Mouse (Mus musculus) heart, postnatal 0 days (tissue): ENCODE measurements around the gene Abcf3. TPM values are rescaled to one million over a fixed set of nuclear protein-coding genes. Genes with fewer than 3 reads are reported as not detected.

Experiments
- ATAC-seq: fragments of 200-750 bp; cut with Nextera tagmentation; 2 replicates; pipeline ENCODE4 v1.8.0; 2017; ENCODE audit warnings: low read depth, moderate number of reproducible peaks, moderate library complexity; ENCODE audit not compliant: insufficient read depth
- DNase-seq: peaks from one replicate; pipeline ENCODE4 v3.0.0-alpha.2; 2016; ENCODE audit warnings: low spot score
- H3K27ac ChIP-seq: fragments of 300-500 bp; sonication (generic); 2 replicates; pipeline ENCODE4 v1.5.1; 2014; ENCODE audit warnings: low read depth, mild to moderate bottlenecking
- H3K27me3 ChIP-seq: fragments of 300-500 bp; sonication (generic); 2 replicates; pipeline ENCODE4 v1.6.1; 2014; ENCODE audit warnings: low read length, mixed read lengths; ENCODE audit not compliant: control insufficient read depth, insufficient read depth
- H3K36me3 ChIP-seq: fragments of 300-500 bp; sonication (generic); replicated peaks from 2 replicates; pipeline ENCODE4 v1.6.1; 2014; ENCODE audit warnings: low read length, mixed read lengths; ENCODE audit not compliant: control insufficient read depth, insufficient read depth
- H3K4me1 ChIP-seq: fragments of 300-500 bp; sonication (generic); 2 replicates; pipeline ENCODE4 v1.6.1; 2014; ENCODE audit warnings: antibody characterized with exemption; ENCODE audit not compliant: control insufficient read depth, insufficient read depth
- H3K4me2 ChIP-seq: fragments of 300-500 bp; sonication (generic); 2 replicates; pipeline ENCODE4 v1.6.1; 2014; ENCODE audit warnings: low read depth, mild to moderate bottlenecking, low read length, moderate library complexity
- H3K4me3 ChIP-seq: fragments of 300-500 bp; sonication (generic); 2 replicates; pipeline ENCODE4 v1.5.1; 2014; ENCODE audit warnings: low read depth, low read length
- H3K9ac ChIP-seq: fragments of 300-500 bp; sonication (generic); replicated peaks from 2 replicates; pipeline ENCODE4 v1.6.1; 2014; ENCODE audit warnings: low read depth, low read length, mixed read lengths
- H3K9me3 ChIP-seq: fragments of 300-500 bp; sonication (generic); replicated peaks from 2 replicates; pipeline ENCODE4 v1.6.1; 2016; ENCODE audit warnings: low read length; ENCODE audit not compliant: control insufficient read depth
- CTCF ChIP-seq: IDR thresholded peaks from 2 replicates; pipeline ENCODE4 v1.5.1; 2016; ENCODE audit warnings: antibody characterized with exemption, control low read depth, low read depth
- EP300 ChIP-seq: IDR thresholded peaks from 2 replicates; pipeline ENCODE4 v1.6.1; 2016; ENCODE audit warnings: antibody characterized with exemption, low read depth
- WGBS: fragments of 180-500 bp; shearing (Covaris S2); extraction: QIAGEN DNeasy Blood & Tissue Kit; methylation state at CpG from one replicate; pipeline ENCODE4 v1.1.7; 2014; 5-methylcytosine and 5-hydroxymethylcytosine counted together
- polyA plus RNA-seq: library from polyadenylated mRNA; unstranded; fragments of >200 nt; fragmentation: Nextera tagmentation; extraction: Ambion mirVana; gene quantifications from 2 replicates; pipeline ENCODE4 v1.2.1, GENCODE M21; 2015
- total RNA-seq: library from RNA; depleted of rRNA; stranded (reverse); fragments of >200 nt; gene quantifications from 2 replicates; pipeline ENCODE4 v1.2.3, GENCODE M21; 2014; ENCODE audit warnings: low replicate concordance

Gene Abcf3
- total and polyA plus RNA-seq, 2 experiments from 2014 or later = 42.2 to 47.1 TPM

DNA sequence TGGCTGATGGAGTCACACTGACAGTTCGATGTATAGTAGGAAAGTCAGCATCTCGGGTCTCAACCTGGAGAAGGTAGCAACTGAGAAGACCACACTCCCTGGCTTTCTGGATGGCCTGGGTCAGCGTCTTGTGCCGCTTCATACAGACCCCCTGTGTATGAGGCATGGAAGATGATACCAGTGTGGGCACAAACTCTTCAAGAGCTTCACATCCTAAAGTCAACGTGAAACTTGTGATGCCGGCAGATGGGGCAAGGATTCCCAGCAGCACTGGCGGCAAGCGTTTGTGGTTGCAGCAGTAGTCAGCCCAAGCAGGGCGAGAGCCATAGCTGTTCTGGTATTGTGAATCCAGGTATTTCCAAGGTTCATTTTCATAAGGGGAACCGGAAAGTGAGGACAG, 2.7 kb upstream of the Abcf3 start:
- peaks cover 53% of the 10 kb centered on the region for H3K36me3 ChIP-seq
- TF ChIP-seq EP300 = no peak
- TF ChIP-seq CTCF = no peak
- DNase-seq = no peak
- no peak for ATAC-seq
- no peak overlapping the region for H3K4me3 ChIP-seq
- WGBS = 88% methylated on average over 10 of the region's 10 CpGs
- H3K27ac ChIP-seq = no peak overlapping the region
- H3K4me2 ChIP-seq = no peak overlapping the region
- H3K27me3 ChIP-seq = no peaks in the 10 kb centered on the region
- H3K9me3 ChIP-seq = no peaks in the 10 kb centered on the region
- no peak overlapping the region for H3K9ac ChIP-seq
- H3K4me1 ChIP-seq = peaks cover 13% of the 10 kb centered on the region

DNA sequence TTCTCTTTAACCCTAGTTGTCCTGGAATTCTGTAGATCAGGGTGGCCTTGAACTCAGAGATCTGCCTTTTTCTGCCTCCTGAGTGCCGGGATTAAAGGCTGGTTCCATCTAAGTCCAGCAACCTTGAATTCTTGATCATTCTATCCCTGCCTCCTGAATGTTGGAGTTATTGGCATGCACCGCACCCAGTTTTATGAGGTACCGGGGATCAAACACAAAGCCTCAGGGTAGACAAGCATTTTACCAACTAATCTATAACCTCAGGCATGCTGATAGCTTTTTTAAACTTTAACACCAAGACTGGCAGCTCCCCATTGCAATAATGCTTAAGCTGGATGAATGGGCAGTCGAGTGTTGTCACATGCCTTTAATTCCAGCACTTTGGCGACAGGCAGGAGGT, 954 bp upstream of the Abcf3 start:
- H3K4me3 ChIP-seq = peak overlapping the region; percentile 73
- H3K9ac ChIP-seq = peak overlapping the region; percentile 51; the same call in 1 of the 2 replicates
- no peak for ATAC-seq
- WGBS = 37% methylated on average over 5 of the region's 5 CpGs
- H3K27me3 ChIP-seq = no peaks in the 10 kb centered on the region
- DNase-seq = no peak
- peaks cover 51% of the 10 kb centered on the region for H3K36me3 ChIP-seq
- peak overlapping the region; percentile 44 for H3K27ac ChIP-seq
- H3K4me1 ChIP-seq = peaks cover 13% of the 10 kb centered on the region
- peak overlapping the region; percentile 87 for H3K4me2 ChIP-seq
- TF ChIP-seq CTCF = no peak
- no peak for TF ChIP-seq EP300
- no peaks in the 10 kb centered on the region for H3K9me3 ChIP-seq

DNA sequence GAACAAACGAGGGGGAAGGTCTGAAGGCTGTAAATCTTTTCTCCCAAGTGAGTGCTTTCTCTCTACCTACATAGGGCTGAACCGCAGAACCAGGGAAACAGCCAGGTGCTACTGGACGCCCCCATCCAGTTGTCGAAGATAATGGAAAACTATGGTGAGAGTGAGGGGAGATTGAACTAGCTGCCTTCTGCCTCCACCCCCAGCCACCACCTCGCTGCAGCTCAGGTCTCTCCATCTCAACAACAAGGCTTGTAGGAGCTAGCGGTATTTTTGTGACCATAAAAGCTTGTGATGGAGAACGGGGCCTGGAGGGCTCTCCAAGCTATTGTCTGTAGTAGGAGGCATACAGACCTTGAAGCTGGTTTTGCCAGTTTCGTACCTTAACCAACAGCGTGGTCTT, 784 bp downstream of the Abcf3 start:
- no peaks in the 10 kb centered on the region for H3K27me3 ChIP-seq
- ATAC-seq (no peak), DNase-seq (no peak)
- peaks cover 54% of the 10 kb centered on the region for H3K36me3 ChIP-seq
- H3K27ac ChIP-seq = no peak overlapping the region
- H3K4me3 ChIP-seq = peak overlapping the region; percentile 73
- H3K9me3 ChIP-seq = no peaks in the 10 kb centered on the region
- peak overlapping the region; percentile 68 for H3K9ac ChIP-seq
- H3K4me2 ChIP-seq = peak overlapping the region; percentile 72
- WGBS = 40% methylated on average over 9 of the region's 9 CpGs
- H3K4me1 ChIP-seq = peaks cover 13% of the 10 kb centered on the region
- TF ChIP-seq EP300 (no peak), CTCF (no peak)

DNA sequence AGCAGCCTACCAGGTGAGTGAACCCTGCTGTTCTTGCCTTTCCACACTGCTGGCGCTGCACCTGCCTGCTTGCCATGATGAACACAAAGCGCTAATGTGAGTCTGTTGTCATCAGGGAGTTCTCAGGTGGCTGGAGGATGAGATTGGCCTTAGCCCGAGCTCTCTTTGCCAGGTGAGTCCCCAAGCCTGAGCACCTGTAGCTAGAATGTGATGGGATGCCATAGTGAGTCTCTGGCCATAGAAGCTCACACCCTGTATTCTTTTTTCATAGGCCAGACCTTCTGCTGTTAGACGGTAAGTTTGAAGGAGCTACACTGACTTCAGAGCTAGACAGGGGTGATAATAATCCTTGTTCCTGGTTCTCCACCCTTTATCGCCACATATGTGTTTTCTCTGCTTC, 3.3 kb downstream of the Abcf3 start:
- TF ChIP-seq EP300 (no peak), CTCF (no peak)
- Histone ChIP-seq H3K9ac (no peak overlapping the region), H3K36me3 (peaks cover 61% of the 10 kb centered on the region), H3K4me3 (no peak overlapping the region), H3K4me2 (no peak overlapping the region), H3K27me3 (no peaks in the 10 kb centered on the region), H3K9me3 (no peaks in the 10 kb centered on the region), H3K4me1 (peaks cover 13% of the 10 kb centered on the region), H3K27ac (no peak overlapping the region)
- DNase-seq (no peak), ATAC-seq (no peak)
- WGBS = 94% methylated on average over 5 of the region's 5 CpGs

DNA sequence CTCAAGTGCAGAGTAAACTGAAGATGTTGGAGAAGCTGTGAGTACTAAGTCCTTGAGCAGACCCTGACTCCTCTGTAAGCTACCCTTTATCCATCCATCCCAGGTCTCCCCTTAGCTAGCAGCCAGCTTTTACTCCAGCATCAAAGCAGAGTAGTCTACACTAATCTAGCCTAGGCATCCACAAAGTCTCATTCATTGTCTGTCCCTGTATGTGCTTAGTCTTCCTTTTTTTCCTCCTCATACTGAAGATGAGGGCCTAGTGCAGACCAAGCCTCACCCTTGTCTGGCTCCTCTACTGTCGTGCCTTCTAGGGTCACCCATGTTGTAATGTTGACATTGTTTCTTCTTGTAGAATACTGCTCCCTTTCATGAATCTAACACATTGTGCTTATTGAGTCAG, 4.2 kb downstream of the Abcf3 start:
- ATAC-seq (no peak), DNase-seq (no peak)
- TF ChIP-seq EP300 (no peak), CTCF (no peak)
- peaks cover 10% of the 10 kb centered on the region for H3K4me1 ChIP-seq
- H3K4me3 ChIP-seq = no peak overlapping the region
- no peak overlapping the region for H3K4me2 ChIP-seq
- WGBS = 78% methylated on average over 1 of the region's 1 CpGs
- no peak overlapping the region for H3K27ac ChIP-seq
- H3K9ac ChIP-seq = no peak overlapping the region
- peaks cover 69% of the 10 kb centered on the region for H3K36me3 ChIP-seq
- no peaks in the 10 kb centered on the region for H3K9me3 ChIP-seq
- H3K27me3 ChIP-seq = no peaks in the 10 kb centered on the region

DNA sequence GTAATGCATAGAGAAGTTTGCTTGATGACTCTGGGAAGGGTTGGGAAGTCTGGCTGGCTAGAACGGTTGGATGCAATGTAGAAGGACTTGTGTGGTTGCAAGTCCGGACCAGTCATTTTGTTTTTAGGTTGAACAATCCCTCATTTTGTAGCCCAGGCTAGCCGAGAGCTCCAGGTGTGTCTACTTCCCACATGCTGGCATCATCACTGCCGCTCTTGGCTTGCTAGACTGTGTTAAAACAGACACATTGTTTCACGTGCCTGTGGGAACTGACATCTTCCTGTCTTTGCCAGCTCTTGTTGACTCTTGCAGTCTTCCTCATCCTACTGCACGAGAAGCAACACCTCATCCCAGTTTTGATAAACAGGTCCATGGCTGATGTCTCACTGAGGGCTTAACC, 6.6 kb downstream of the Abcf3 start:
- H3K4me3 ChIP-seq = no peak overlapping the region
- TF ChIP-seq CTCF (no peak), EP300 (no peak)
- H3K9me3 ChIP-seq = no peaks in the 10 kb centered on the region
- H3K36me3 ChIP-seq = peaks cover 93% of the 10 kb centered on the region
- ATAC-seq (no peak), DNase-seq (no peak)
- H3K9ac ChIP-seq = no peak overlapping the region
- H3K4me2 ChIP-seq = no peak overlapping the region
- no peaks in the 10 kb centered on the region for H3K27me3 ChIP-seq
- 81% methylated on average over 6 of the region's 6 CpGs for WGBS
- H3K4me1 ChIP-seq = no peaks in the 10 kb centered on the region
- no peak overlapping the region for H3K27ac ChIP-seq
